Mouse (Mus musculus): Measurements from ENCODE around the gene Samd4.

Gene Samd4

GRCm38 (mm10) chr14:47116062-47116762 lies 233.6 kb downstream of the Samd4 start:
- DNase-seq, result no peak

GRCm38 (mm10) chr14:47117522-47117921 lies 234.9 kb downstream of the Samd4 start:
- no peak for DNase-seq

- no peak for DNase-seq
Measured at GRCm38 (mm10) chr14:47127987-47128386, 245.3 kb downstream of the Samd4 start.

- no peak for DNase-seq
Measured at GRCm38 (mm10) chr14:47133948-47134347, 251.3 kb downstream of the Samd4 start.

GRCm38 (mm10) chr14:47136637-47137036 lies 254.0 kb downstream of the Samd4 start:
- no peak for DNase-seq

- DNase-seq, result no peak
Measured at GRCm38 (mm10) chr14:47138853-47139252, 256.2 kb downstream of the Samd4 start.

- no peak for DNase-seq
Measured at GRCm38 (mm10) chr14:47144326-47144725, 261.7 kb downstream of the Samd4 start.

- DNase-seq, result no peak
Measured at GRCm38 (mm10) chr14:47151306-47151705, 268.7 kb downstream of the Samd4 start.

- no peak for DNase-seq
Measured at GRCm38 (mm10) chr14:47154303-47154702, 271.6 kb downstream of the Samd4 start.
